Mouse (Mus musculus): ENCODE measurements around the gene Ubap2.

Ubap2 gene

GRCm38 (mm10) chr4:41274980-41275850, at the start of gene Ubap2:
TSS of gene Ubap2 (minus strand) at chr4:41275144.
- in situ Hi-C loops (cut with MboI, MseI): no loop called here

- in situ Hi-C loops (cut with MboI, MseI): no loop called here
These were observed 46.0 kb upstream of the Ubap2 start for GRCm38 (mm10) chr4:41320971-41321370.

GRCm38 (mm10) chr4:41318267-41318666, 43.3 kb upstream of the Ubap2 start:
- in situ Hi-C loops (cut with MboI, MseI): no loop called here

- in situ Hi-C loops (cut with MboI, MseI): no loop called here
These were observed 40.2 kb upstream of the Ubap2 start for GRCm38 (mm10) chr4:41315173-41315572.

GRCm38 (mm10) chr4:41314141-41315129, 39.5 kb upstream of the Ubap2 start, which contains the start of gene Dcaf12:
TSS of gene Dcaf12 (minus strand) at chr4:41314889.
- in situ Hi-C loops (cut with MboI, MseI): no loop called here

- in situ Hi-C loops (cut with MboI, MseI): no loop called here
These were observed 38.8 kb upstream of the Ubap2 start for GRCm38 (mm10) chr4:41313722-41314121.

GRCm38 (mm10) chr4:41310567-41311563, 35.9 kb upstream of the Ubap2 start:
- in situ Hi-C loops (cut with MboI, MseI): no loop called here

GRCm38 (mm10) chr4:41307406-41307805, 32.5 kb upstream of the Ubap2 start:
- in situ Hi-C loops (cut with MboI, MseI): loop anchor here (10.0 kb wide), 1 partner anchor 1043 kb away; the partner anchor contains the start of genes Smim27 and Topors

GRCm38 (mm10) chr4:41304302-41304701, 29.4 kb upstream of the Ubap2 start:
- in situ Hi-C loops (cut with MboI, MseI): loop anchor here (10.0 kb wide), 1 partner anchor 1040 kb away; the partner anchor contains the start of genes Smim27 and Topors

- in situ Hi-C loops (cut with MboI, MseI): loop anchor here (10.0 kb wide), 1 partner anchor 1039 kb away; the partner anchor contains the start of genes Smim27 and Topors
These were observed 28.7 kb upstream of the Ubap2 start for GRCm38 (mm10) chr4:41303671-41304070.

GRCm38 (mm10) chr4:41298976-41299375, 24.0 kb upstream of the Ubap2 start:
- in situ Hi-C loops (cut with MboI, MseI): no loop called here

GRCm38 (mm10) chr4:41295960-41296359, 21.0 kb upstream of the Ubap2 start:
- in situ Hi-C loops (cut with MboI, MseI): no loop called here

GRCm38 (mm10) chr4:41295507-41295906, 20.6 kb upstream of the Ubap2 start:
- in situ Hi-C loops (cut with MboI, MseI): no loop called here

GRCm38 (mm10) chr4:41293907-41294306, 19.0 kb upstream of the Ubap2 start:
- in situ Hi-C loops (cut with MboI, MseI): no loop called here

GRCm38 (mm10) chr4:41289802-41290201, 14.9 kb upstream of the Ubap2 start:
- in situ Hi-C loops (cut with MboI, MseI): no loop called here

- in situ Hi-C loops (cut with MboI, MseI): no loop called here
These were observed 11.5 kb upstream of the Ubap2 start for GRCm38 (mm10) chr4:41286420-41286819.

GRCm38 (mm10) chr4:41284087-41284486, 9.1 kb upstream of the Ubap2 start:
- in situ Hi-C loops (cut with MboI, MseI): no loop called here

GRCm38 (mm10) chr4:41275927-41276326, 983 bp upstream of the Ubap2 start:
- in situ Hi-C loops (cut with MboI, MseI): no loop called here

- in situ Hi-C loops (cut with MboI, MseI): no loop called here
These were observed 466 bp downstream of the Ubap2 start for GRCm38 (mm10) chr4:41274377-41274979.

GRCm38 (mm10) chr4:41268133-41268532, 6.8 kb downstream of the Ubap2 start:
- in situ Hi-C loops (cut with MboI, MseI): no loop called here
